In the genomic region with DNA sequence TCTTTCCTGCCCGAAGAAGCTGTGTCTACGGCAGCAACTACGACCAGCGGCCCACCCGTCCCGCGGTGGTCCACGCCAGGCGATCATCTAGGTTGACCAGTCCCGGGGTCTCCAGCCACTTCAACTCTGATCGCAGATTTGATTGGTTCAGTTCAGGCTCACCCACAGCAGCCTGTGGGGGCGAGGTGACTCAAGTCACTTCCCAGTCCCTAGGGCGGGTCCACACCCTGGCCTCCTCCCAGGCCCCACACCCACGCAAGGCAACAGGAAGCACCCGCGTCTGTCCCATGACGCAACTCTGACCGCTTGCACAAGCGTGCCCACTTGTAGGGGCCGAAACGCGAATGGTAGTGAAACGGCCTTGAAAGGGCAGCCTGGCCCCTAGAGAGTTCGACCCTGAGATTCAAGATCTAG, we compare ENCODE assay signal across 8 mouse cellular contexts. TPM values are rescaled to one million over a fixed set of nuclear protein-coding genes. Genes with fewer than 3 reads are reported as not detected.
DNase-seq lines count a peak whose midpoint lies in the region; ATAC-seq lines count a peak whose summit lies in the region.

No protein-coding gene starts in this region.

- under 1% methylated on average over 24 of the region's 24 CpGs for WGBS in forebrain, embryonic 11.5 days
- under 1% methylated on average over 24 of the region's 24 CpGs for WGBS in large intestine, adult 2 months
- WGBS in macrophage (ENCODE audit: missing documents) = 2% methylated on average over 22 of the region's 24 CpGs

- H3K27ac ChIP-seq in forebrain, embryonic 11.5 days (ENCODE audit: low read depth, low read length) = peak overlapping the region; percentile 85
- H3K27ac ChIP-seq in macrophage = peak overlapping the region; percentile 89

- no peak for ATAC-seq in forebrain, embryonic 11.5 days (replicated peaks; ENCODE audit: low FRiP score)

- DNase-seq in Muller cell, postnatal 12 days (ENCODE audit: inconsistent ontology term) = peak; percentile 95
- DNase-seq in c-Kit-negative CD71-positive TER-119-positive erythroid progenitor cells, embryonic 14.5 days (ENCODE audit: low read depth, low spot score) = peak; percentile 68
- DNase-seq in forebrain, embryonic 11.5 days (ENCODE audit: low spot score) = peak; percentile 77
- peak; percentile 96 for DNase-seq in heart, postnatal 25 days (ENCODE audit: low spot score)
- DNase-seq in large intestine, adult 2 months (ENCODE audit: low read depth, low spot score) = peak; percentile 92
- DNase-seq in retina, postnatal 1 day = peak; percentile 69
- DNase-seq in urinary bladder, postnatal 25 days (ENCODE audit: low spot score) = peak; percentile 90

- no peaks in the 10 kb centered on the region for H3K9me3 ChIP-seq in forebrain, embryonic 11.5 days (ENCODE audit: control insufficient read depth, low read length)

- intact Hi-C loops in heart, postnatal 25 days (cut with DNase I) = loop anchor here (2.0 to 5.0 kb wide), 2 partner anchors 39 to 316 kb away; a partner anchor contains a TSS

- peak overlapping the region; percentile 88 for H3K4me3 ChIP-seq in forebrain, embryonic 11.5 days (ENCODE audit: low read depth, low read length)
- H3K4me3 ChIP-seq in macrophage (ENCODE audit: inconsistent target) = peak overlapping the region; percentile 56

- peaks cover 16% of the 10 kb centered on the region; the same call in 1 of the 2 replicates for H3K79me2 ChIP-seq in macrophage (ENCODE audit: inconsistent target)

- H3K9ac ChIP-seq in forebrain, embryonic 11.5 days (ENCODE audit: low read length) = peak overlapping the region; percentile 89

- peaks cover 13% of the 10 kb centered on the region for H3K4me1 ChIP-seq in forebrain, embryonic 11.5 days (replicated peaks; ENCODE audit: control insufficient read depth, insufficient read depth, low read length)

- peak overlapping the region; percentile 98 for H3K4me2 ChIP-seq in forebrain, embryonic 11.5 days (ENCODE audit: low read depth, low read length, severe bottlenecking)

- no peaks in the 10 kb centered on the region for H3K27me3 ChIP-seq in forebrain, embryonic 11.5 days (ENCODE audit: control insufficient read depth, insufficient read depth, low read length)

- H3K36me3 ChIP-seq in forebrain, embryonic 11.5 days (ENCODE audit: control insufficient read depth, insufficient read depth, low read length) = no peaks in the 10 kb centered on the region
- no peaks in the 10 kb centered on the region for H3K36me3 ChIP-seq in macrophage (ENCODE audit: inconsistent target)

RNA-seq across cellular contexts. Expression of a gene that starts 1.2 kb away (rescaled TPM):
- 67.3 and 68.7 TPM in 2 replicates for polyA plus RNA-seq in forebrain, embryonic 11.5 days (2014; fragmentation: Nextera tagmentation; extraction: Ambion mirVana)
- total RNA-seq in heart, postnatal 25 days (2021) = 10 to 100 TPM; 14.3 to 18.3 TPM
- polyA plus RNA-seq in large intestine, adult 2 months (2012; rRNA removed) = 28.1 and 39.5 TPM in 2 replicates
- total RNA-seq in macrophage (2018; cell fraction: chromatin; rRNA removed) = 100 to 1,000 TPM in 11 of 26 experiments, 10 to 100 TPM in 14, 1 to 10 TPM in 1; 8.1 to 794 (median 83.2) TPM
- 1,000 to 10,000 TPM in 1 of 26 experiments, 100 to 1,000 TPM in 16, 10 to 100 TPM in 9; 12.7 to 1,041 (median 226) TPM for total RNA-seq in macrophage (2018; cell fraction: cytosol; rRNA removed)
- total RNA-seq in macrophage (2018; cell fraction: nucleus; rRNA removed) = 1,000 to 10,000 TPM in 1 of 26 experiments, 100 to 1,000 TPM in 15, 10 to 100 TPM in 10; 18.1 to 1,358 (median 213) TPM
- polyA plus RNA-seq in macrophage (2018) = 13.1 to 24.0 TPM (median 23.6 TPM) in 3 replicates

RNA-seq across cellular contexts. Expression of a gene that starts 24.6 kb away (rescaled TPM):
- polyA plus RNA-seq in forebrain, embryonic 11.5 days (2014; fragmentation: Nextera tagmentation; extraction: Ambion mirVana) = 52.7 and 72.3 TPM in 2 replicates
- 10 to 100 TPM; 32.6 to 37.6 TPM for total RNA-seq in heart, postnatal 25 days (2021)
- 58.1 and 68.2 TPM in 2 replicates for polyA plus RNA-seq in large intestine, adult 2 months (2012; rRNA removed)
- 100 to 1,000 TPM; 145 to 258 (median 188) TPM for total RNA-seq in macrophage (2018; cell fraction: chromatin; rRNA removed)
- 10 to 100 TPM; 23.1 to 41.2 (median 31.8) TPM for total RNA-seq in macrophage (2018; cell fraction: cytosol; rRNA removed)
- total RNA-seq in macrophage (2018; cell fraction: nucleus; rRNA removed) = 100 to 1,000 TPM in 18 of 26 experiments, 10 to 100 TPM in 8; 58.4 to 242 (median 112) TPM
- 24.6 to 51.1 TPM (median 43.5 TPM) in 3 replicates for polyA plus RNA-seq in macrophage (2018)

RNA-seq across cellular contexts. Expression of a gene that starts 26.2 kb away (rescaled TPM):
- polyA plus RNA-seq in forebrain, embryonic 11.5 days (2014; fragmentation: Nextera tagmentation; extraction: Ambion mirVana) = 34.6 and 37.7 TPM in 2 replicates
- 10 to 100 TPM; 32.0 to 32.6 TPM for total RNA-seq in heart, postnatal 25 days (2021)
- polyA plus RNA-seq in large intestine, adult 2 months (2012; rRNA removed) = 71.5 and 96.6 TPM in 2 replicates
- total RNA-seq in macrophage (2018; cell fraction: chromatin; rRNA removed) = 10 to 100 TPM; 29.2 to 67.2 (median 42.0) TPM
- 10 to 100 TPM; 49.3 to 73.4 (median 60.7) TPM for total RNA-seq in macrophage (2018; cell fraction: cytosol; rRNA removed)
- 10 to 100 TPM; 42.8 to 95.1 (median 62.2) TPM for total RNA-seq in macrophage (2018; cell fraction: nucleus; rRNA removed)
- 42.2 to 61.4 TPM (median 49.6 TPM) in 3 replicates for polyA plus RNA-seq in macrophage (2018)

RNA-seq across cellular contexts. Expression of a gene that starts 39.8 kb away (rescaled TPM):
- 5.0 and 5.7 TPM in 2 replicates for polyA plus RNA-seq in forebrain, embryonic 11.5 days (2014; fragmentation: Nextera tagmentation; extraction: Ambion mirVana)
- total RNA-seq in heart, postnatal 25 days (2021) = 1 to 10 TPM; 4.2 to 4.5 TPM
- polyA plus RNA-seq in large intestine, adult 2 months (2012; rRNA removed) = 6.6 and 7.1 TPM in 2 replicates
- total RNA-seq in macrophage (2018; cell fraction: chromatin; rRNA removed) = 100 to 1,000 TPM in 11 of 26 experiments, 10 to 100 TPM in 13, 1 to 10 TPM in 2; 2.3 to 178 (median 69.7) TPM
- 10 to 100 TPM in 25 of 26 experiments, 1 to 10 TPM in 1; 6.6 to 88.0 (median 59.5) TPM for total RNA-seq in macrophage (2018; cell fraction: cytosol; rRNA removed)
- total RNA-seq in macrophage (2018; cell fraction: nucleus; rRNA removed) = 100 to 1,000 TPM in 11 of 26 experiments, 10 to 100 TPM in 14, 1 to 10 TPM in 1; 8.1 to 193 (median 91.8) TPM
- polyA plus RNA-seq in macrophage (2018) = 38.2 to 65.7 TPM (median 48.7 TPM) in 3 replicates
